8 mouse cellular contexts compared by ENCODE assay signal in the genomic region with DNA sequence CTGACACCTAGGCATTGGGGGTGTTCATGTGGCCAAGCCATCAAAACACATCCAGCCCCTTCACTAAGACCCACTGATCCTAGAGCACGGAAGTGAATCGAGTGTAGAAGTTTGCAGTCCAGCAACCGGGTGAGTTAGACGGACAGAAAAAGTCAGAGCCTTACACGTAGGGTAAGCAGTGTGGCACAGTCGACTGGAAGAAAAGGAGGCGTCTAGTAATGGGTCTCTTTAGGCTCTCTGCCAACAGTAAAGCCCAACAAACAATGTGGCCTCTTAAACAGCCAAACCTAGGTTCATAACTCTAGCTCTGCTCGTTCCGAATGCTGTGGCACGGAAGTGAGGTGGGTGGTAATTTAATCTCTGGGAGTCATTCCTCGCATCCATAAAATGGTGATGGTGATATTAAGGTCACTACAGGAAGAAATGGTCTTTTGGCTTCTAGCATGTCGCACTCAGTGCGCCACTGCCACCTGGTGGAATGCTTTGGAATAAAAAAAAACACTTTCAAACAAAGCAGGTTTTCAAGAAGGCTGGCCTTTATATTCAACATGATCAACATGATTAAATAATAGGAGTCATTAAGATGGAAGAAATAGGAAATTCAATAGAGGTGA. TPM values are rescaled to one million over a fixed set of nuclear protein-coding genes. Genes with fewer than 3 reads are reported as not detected.
DNase-seq lines count a peak whose midpoint lies in the region; ATAC-seq and TF ChIP-seq lines count a peak whose summit lies in the region.

No protein-coding gene starts in this region.

- H3K9me3 ChIP-seq in intestine, postnatal 0 days (ENCODE audit: control insufficient read depth): no peaks in the 10 kb centered on the region
- no peaks in the 10 kb centered on the region for H3K9me3 ChIP-seq in intestine, embryonic 15.5 days

- no peaks in the 10 kb centered on the region for H3K4me1 ChIP-seq in intestine, postnatal 0 days (replicated peaks; ENCODE audit: control insufficient read depth, insufficient read depth, low read length)
- no peaks in the 10 kb centered on the region for H3K4me1 ChIP-seq in intestine, embryonic 15.5 days (replicated peaks)

- H3K36me3 ChIP-seq in intestine, postnatal 0 days (ENCODE audit: control insufficient read depth, insufficient read depth): no peaks in the 10 kb centered on the region
- H3K36me3 ChIP-seq in intestine, embryonic 15.5 days: no peaks in the 10 kb centered on the region

- H3K27ac ChIP-seq in intestine, postnatal 0 days (ENCODE audit: low read depth, low read length): no peak overlapping the region
- no peak overlapping the region for H3K27ac ChIP-seq in intestine, embryonic 15.5 days

- WGBS in intestine, postnatal 0 days: 30% methylated on average over 13 of the region's 13 CpGs
- 27% methylated on average over 13 of the region's 13 CpGs for WGBS in intestine, embryonic 15.5 days

- H3K4me2 ChIP-seq in intestine, postnatal 0 days (replicated peaks; ENCODE audit: low read depth): no peak overlapping the region
- no peak overlapping the region for H3K4me2 ChIP-seq in intestine, embryonic 15.5 days (replicated peaks)

- no peak overlapping the region for H3K9ac ChIP-seq in intestine, postnatal 0 days (ENCODE audit: low read depth, low read length)
- no peak overlapping the region for H3K9ac ChIP-seq in intestine, embryonic 15.5 days

- no peaks in the 10 kb centered on the region for H3K27me3 ChIP-seq in intestine, postnatal 0 days (replicated peaks; ENCODE audit: control insufficient read depth, insufficient read depth, low read length)
- no peaks in the 10 kb centered on the region for H3K27me3 ChIP-seq in intestine, embryonic 15.5 days (replicated peaks)

- peak; percentile 90 for TF ChIP-seq CTCF in intestine, postnatal 0 days (IDR thresholded peaks at IDR 0.05; ENCODE audit: low read depth)

- ATAC-seq in intestine, postnatal 0 days: no peak
- ATAC-seq in intestine, embryonic 15.5 days: no peak
- peak; percentile 34; the same call in 1 of the 2 replicates for ATAC-seq in megakaryocyte-erythroid progenitor cell, adult 5-6 weeks (replicated peaks; ENCODE audit: low FRiP score, low TSS enrichment, poor library complexity, severe bottlenecking)

- intact Hi-C loops in heart, postnatal 36 days (cut with DNase I): loop anchor here (2.0 kb wide), 1 partner anchor 28 kb away; no protein-coding TSS in a partner anchor

- DNase-seq in NIH3T3 (ENCODE audit: low read depth): peak; percentile 85
- peak; percentile 18 to 66 for DNase-seq in cerebellum, postnatal 25 days
- DNase-seq in heart, postnatal 36 days: peak; percentile 17 to 22
- DNase-seq in layer of hippocampus, adult 9-11 months: peak; percentile 15
- peak; percentile 70 for DNase-seq in thymus, postnatal 14 days

- no peak overlapping the region for H3K4me3 ChIP-seq in intestine, postnatal 0 days (ENCODE audit: low read depth, low read length)
- H3K4me3 ChIP-seq in intestine, embryonic 15.5 days (replicated peaks): no peak overlapping the region

RNA-seq across cellular contexts. Expression of gene Slc35b4, which starts 54.0 kb away (rescaled TPM):
- 17.2 and 19.1 TPM in 2 replicates for polyA plus RNA-seq in intestine, postnatal 0 days (2015; fragmentation: Nextera tagmentation; extraction: Ambion mirVana)
- polyA plus RNA-seq in intestine, embryonic 15.5 days (2015; fragmentation: Nextera tagmentation; extraction: Ambion mirVana): 37.3 and 42.6 TPM in 2 replicates
- total RNA-seq in heart, postnatal 36 days (2021): 1 to 10 TPM; 7.5 to 9.6 TPM
- total RNA-seq in megakaryocyte-erythroid progenitor cell, adult 5-6 weeks (2014; fragmentation: Nextera tagmentation): 11.5 and 15.7 TPM in 2 replicates
- 10.3 and 17.4 TPM in 2 replicates for total RNA-seq in megakaryocyte-erythroid progenitor cell, adult 5-6 weeks (2017)

Comparison
In these comparisons a context has a peak if more than half of its experiments do, and no peak if none do; other contexts are left out.
1. DNase-seq: peak in every context shown above with its lines; median percentile 85 in NIH3T3; 70 in thymus, postnatal 14 days; 42 in cerebellum, postnatal 25 days; 20 in heart, postnatal 36 days; 15 in layer of hippocampus, adult 9-11 months.